Mouse (Mus musculus) neutrophil, adult 5-6 weeks (primary cell): ENCODE data around the gene H2afy2. TPM values are rescaled to one million over a fixed set of nuclear protein-coding genes. Genes with fewer than 3 reads are reported as not detected.
A peak's percentile ranks its signal among the peaks of the same experiment; 100 is the strongest.

Source experiments
- ATAC-seq: fragments of 151-379, 151-347 bp; 2 replicates; pipeline ENCODE4 v1.8.0; 2017; ENCODE audit warnings: mild to moderate bottlenecking, moderate TSS enrichment; ENCODE audit not compliant: insufficient number of reproducible peaks, poor library complexity, low FRiP score, severe bottlenecking; ENCODE audit errors: extremely low read depth
- total RNA-seq: library from RNA; stranded (forward); fragments of 200-1000 nt; gene quantifications from 2 replicates; pipeline ENCODE4 v1.2.3, GENCODE M21; 2017

Gene H2afy2
- total RNA-seq, 1 experiment from 2014 or later, result not detected

DNA sequence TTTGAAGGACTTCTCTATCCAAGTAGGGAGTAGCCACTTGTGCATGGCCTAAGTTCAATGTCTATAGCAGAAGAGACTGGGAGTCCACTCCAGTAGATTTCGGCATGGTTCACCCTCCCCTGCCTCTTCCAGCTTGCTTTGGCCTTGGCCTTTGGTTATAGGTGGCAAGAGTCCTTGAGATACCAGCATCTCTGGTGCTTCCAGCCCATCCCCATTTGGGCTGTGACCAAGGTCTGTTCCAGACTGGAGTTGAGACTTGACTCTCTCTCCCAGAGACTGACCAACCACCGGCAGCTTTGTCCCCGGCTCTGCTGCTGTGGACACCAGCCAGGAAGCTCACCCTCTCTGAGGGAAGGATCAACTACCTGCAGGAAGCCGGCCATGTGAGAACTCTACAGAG lies 45.8 kb downstream of the H2afy2 start:
- ATAC-seq, result no peak

DNA sequence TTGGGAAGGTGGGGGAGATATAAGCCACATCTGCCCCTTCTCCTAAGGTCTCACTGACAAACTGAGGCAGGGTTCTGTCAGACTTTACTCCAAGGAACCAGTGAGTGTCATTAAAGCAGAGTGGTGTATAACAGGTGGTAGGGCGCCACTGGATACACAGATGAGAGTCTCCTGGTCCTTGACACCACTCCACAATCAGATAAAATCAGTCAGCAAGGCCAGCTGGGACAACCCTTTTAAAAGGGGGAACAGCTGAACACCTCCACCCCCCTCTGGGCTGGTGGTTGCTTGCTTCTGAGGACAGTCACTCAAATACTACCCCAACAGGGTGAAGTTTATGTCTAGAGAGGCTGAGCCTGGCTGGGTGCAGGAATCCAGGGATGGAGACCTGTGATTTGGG lies 46.4 kb downstream of the H2afy2 start:
- ATAC-seq, result no peak

DNA sequence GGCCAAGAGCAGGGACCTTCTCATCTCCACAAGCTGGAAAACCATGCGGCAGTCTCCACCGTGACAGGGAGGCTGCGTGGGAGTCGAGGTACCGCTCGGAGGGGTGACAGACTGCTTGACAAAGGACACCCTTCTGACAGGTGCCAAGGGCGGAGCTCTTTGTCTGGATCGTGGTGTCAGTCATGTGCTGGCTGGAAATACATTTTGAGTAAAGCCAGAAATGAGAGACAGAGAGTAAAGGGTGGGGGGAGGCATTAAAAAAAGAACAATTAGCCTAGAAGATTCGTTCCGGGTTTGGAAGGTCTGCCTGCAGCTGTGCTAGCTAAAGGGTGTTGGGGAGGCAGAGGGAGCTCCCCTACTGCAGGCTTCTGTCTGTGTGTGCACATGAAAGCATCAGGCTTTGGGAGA lies 47.3 kb downstream of the H2afy2 start:
- no peak for ATAC-seq

DNA sequence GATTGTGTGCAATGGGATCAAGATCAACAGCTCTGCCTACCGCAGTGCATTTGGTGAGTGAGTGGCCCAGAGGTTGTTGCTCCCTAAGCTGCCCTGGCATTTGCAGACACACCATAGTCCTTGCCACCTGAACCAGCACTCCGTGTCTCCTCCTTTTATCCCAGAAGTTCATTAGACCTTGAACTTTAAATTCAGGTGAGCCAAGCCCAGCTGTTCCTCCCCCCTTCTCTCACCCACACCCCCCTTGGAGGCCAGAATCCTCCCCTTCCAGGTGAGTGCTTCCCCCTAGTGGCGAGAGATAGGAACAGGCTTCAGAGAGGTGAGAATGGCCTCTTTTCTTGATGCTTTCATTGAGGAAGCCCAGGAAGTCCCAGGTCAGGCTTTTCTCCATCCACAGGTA lies 49.6 kb downstream of the H2afy2 start:
- peak; percentile 31; the same call in 1 of the 2 replicates for ATAC-seq

DNA sequence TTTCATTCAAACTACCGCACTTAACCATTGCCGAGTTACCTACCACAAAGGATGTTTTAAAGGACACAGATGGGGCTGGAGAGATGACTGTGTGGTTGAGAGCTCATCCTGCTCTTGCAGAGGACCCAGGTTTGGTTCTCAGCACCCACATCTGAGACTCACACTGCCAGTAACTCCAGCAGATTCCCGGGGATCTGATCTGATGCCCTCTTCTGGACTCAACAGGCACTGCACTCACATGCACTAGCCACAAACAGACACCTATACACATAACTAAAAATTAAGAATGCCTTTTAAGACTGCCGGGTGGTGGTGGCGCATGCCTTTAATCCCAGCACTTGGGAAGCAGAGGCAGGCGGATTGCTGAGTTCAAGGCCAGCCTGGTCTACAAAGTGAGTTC lies 53.8 kb downstream of the H2afy2 start:
- no peak for ATAC-seq

DNA sequence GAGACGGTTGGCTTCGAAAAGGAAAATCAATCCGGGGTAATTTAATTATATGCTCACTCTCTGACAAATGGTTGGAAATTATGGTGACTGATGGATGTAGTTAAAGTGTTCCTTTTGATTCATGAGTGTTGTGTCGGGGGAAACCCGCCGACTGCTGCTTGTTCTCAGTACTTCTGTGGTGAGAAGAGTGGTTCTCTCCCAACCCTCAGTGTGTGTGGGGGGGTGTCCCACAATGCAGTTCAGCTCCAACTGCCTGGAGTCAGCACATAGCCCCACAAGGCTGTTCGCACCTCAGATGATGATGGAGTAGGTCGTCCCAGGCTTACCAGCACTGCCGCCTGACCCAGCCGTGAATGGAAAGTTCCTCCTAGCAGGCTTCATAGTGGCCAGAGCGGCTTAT lies 54.8 kb downstream of the H2afy2 start:
- no peak for ATAC-seq

DNA sequence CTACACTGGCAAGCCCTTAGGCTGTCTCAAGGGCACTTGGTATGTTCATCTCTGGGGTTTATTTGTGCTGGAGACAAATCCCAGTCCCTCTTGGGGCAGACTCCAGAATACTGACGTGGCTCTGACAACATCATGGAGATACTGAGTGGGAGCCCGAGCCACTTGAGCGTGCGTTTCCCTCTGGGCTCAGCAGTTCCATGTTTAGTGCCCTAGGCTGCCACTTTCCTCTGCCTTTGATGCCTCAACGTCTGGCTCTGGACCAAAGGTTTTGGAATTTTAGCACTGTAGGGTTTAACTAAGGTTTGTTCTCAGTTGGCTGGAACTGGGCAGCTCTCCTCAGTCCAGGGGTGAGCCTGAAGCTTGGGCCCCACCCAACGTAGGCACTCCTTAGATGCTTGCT lies 60.7 kb downstream of the H2afy2 start:
- ATAC-seq, result no peak

DNA sequence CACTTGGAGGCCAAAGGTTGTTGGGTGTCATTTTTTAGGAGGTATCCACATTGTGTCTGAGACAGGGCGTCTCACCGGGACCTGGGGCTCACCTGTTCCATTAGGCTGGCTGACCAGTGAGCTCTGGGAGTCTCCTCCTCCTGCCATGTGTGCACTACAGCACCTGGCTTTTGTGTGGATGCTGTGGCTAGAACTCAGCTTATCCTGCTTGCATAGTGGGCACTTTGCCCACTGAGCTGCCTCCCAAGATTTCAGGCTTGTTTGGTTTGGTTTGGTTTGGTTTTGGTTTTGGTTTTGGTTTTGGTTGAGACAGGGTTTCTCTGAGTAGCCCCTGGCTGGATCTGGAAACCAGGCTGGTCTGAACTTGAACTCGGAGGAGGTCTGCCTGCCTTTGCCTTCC lies 61.7 kb downstream of the H2afy2 start:
- no peak for ATAC-seq

DNA sequence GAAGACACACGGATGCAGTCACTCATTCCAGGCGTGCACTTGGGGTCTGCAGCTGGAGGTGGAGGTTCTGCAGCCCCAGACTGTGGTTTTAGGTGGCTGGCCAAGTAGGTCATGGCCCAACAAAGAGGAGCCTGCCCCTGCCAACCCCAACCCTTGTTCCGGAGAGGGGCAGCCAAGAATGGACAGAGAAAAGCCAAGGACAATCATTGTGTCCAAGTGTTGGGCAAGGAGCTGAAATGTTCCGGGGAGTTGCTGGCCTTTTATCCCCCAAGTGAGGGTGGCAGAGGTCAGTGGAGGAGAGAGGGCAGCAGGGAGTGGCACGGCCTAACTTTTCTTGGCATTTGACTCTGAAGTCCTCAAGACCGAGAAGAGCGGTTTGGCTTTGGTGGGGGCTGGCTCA lies 63.6 kb downstream of the H2afy2 start:
- no peak for ATAC-seq

DNA sequence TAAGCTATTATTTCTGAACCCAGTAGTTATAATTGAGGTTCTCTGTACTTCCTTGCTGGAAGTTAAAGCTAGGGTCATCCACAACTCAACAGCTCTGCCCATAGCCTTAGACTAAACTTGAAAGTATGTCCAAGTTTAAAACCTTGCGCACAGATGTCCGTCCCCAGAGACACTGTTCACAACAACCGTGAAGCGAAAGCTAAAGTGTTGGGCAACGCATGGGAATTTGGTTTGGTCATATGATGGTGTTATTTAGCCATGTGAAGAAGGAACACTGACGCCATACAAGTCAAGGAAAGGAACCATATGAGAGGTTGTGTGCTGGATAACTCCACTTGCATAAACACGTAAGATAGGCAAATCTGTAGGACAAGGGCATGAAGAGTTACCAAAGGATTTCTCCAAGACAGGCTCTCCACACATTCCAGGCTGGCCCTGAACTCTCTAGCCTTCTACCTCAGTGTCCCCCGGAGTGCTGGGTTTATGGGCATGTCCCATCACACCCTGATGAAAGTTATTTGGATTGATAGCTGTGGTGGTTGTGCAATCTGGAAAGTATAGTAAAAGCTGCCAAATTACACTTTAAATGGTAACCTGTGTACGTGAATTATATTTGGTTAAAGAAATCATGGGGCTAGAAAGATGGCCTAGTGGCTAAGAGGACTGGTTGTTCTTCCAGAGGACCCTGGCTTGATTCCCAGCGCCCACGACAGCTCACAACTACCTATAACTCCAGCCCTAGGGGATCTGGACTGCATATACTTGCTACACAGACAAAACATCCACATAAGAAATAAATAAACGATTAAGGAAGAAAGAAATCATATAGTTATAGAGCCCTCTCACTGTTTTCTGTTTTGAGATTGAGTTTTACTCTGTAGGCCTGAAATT lies 66.3 kb downstream of the H2afy2 start:
- no peak for ATAC-seq

DNA sequence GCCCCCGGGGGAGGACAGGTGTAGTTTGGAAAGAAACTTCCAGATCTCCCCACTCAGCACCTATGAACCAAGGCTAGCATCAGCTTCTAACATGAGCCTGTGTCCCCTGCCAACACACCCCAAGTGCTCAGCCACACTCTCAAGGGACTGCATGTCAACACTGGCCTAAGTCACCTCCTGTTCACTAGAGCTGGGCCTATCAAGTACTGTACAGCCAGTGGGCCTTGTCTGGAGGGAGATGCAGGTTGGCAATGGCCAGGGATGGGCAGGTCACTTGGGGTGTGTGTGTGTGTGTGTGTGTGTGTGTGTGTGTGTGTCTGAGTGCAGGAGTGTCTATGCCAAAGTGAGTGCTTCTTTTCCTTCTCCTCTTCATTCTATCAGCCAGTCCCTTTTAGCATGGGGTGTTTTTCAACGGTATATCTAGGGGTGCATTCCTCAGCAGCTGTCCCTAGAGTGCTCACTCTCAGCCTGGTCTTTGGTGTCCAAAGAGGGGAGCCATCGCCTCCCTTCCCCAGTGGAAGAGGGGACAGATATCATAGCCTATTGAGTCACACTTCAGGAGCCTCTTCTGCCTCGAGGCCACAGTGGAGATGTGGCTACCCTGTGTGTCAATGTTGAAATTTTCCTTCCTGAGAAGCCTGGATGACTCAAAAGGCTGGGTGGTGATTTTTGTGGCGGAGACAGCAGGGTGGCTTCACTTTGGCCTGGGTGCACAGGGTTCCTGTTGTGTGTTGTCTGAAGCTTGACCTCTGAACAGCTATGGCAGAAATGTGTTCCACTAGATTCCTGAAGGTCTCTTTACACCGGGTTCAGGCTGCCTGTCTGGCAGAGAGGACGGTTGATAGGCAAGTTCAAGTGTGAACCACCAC lies 67.7 kb downstream of the H2afy2 start:
- ATAC-seq, result no peak

DNA sequence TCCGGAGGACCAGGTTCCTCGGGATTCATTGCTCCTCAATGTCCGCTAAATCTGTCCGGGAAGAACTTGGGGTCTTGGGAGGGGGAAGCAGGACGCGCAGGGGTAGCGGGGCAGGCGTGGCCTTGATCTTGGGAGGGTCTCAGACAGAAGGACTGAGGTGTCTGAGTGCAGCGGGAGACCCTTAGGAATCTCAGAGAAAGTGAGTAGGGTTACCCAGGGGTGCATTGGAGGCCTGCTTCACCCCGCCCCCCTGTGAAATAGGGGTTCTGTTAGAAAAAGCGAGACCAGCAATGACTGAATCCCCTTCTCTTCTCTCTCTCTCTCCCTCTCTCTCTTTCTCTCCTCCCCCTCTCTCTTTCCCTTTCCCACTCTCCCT lies 68.5 kb downstream of the H2afy2 start:
- ATAC-seq, result no peak

DNA sequence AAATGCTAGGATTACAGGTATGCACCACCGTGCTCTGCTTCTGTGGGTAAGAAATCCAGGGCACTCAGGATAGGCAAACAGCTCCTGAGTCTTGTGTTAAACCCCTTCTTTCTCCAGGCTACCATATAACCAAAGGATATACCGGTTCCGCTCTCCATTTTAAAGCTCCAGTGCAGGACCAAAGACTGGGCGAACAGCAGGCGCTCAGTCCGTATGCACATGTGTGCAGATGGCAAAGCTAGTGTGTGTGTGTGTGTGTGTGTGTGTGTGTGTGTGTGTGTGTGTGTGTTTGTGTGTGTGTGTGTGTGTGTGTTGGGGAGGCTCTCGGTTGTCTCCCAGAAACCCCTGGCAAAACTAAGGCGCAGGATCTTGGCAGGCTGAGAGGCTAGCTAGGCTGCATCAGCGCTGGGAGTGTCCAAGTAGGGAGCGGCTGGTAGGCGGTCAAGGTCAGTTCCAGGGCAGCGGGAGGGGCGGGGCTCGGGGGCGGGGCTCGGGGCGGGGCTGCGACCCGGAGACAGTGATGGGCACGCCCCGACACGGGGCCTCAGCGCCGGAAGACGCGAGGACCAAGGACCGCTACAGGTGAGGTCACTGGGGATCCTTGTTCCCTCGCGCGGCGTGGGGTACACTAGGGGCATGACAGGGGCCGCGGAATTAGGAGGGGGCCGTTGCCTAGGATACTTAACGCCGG lies 69.0 kb downstream of the H2afy2 start, which contains the start of gene Aifm2:
Gene Aifm2 (plus strand): TSS at position 493 of the 691 bp plus-strand sequence.
- peak; percentile 63 for ATAC-seq

DNA sequence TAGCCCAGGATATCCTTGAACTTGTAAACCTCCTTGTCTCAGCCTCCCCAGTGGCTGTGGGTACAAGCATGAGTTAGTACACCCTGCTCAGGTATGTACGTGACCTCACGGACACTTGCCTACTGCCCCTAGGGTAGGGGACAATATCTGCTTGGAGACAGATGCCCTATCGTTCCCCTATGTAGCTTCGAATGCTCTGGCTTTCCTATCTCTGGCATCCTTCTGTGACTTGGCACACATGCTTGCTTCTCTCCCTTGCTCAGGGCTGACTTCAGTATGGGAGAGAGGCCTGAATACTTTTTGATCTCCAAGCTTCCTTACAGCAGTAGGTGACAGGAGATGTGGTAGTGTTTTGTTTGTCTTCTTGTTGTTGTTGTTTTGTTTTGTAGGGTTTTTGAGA lies 69.8 kb downstream of the H2afy2 start:
- ATAC-seq, result no peak

DNA sequence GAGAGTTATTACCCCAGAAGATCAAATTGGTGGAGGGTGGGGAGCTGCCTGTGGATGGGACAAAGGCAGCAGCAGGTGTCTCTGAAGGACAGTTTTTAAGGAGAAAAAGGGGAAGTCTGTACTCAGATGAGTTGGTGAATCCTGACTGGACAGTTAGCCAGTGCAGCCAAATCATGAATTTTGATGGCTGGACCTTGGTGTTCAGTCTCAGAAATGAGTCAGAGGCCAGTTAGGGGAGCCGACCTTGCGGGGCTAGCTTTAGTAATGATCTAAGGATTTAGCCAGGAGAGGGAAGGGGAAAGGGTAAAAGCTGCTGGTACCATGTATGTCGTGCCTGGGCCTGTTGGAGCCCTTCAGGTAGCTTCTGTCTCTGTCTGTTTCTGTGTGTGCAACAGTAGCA lies 70.3 kb downstream of the H2afy2 start:
- no peak for ATAC-seq

DNA sequence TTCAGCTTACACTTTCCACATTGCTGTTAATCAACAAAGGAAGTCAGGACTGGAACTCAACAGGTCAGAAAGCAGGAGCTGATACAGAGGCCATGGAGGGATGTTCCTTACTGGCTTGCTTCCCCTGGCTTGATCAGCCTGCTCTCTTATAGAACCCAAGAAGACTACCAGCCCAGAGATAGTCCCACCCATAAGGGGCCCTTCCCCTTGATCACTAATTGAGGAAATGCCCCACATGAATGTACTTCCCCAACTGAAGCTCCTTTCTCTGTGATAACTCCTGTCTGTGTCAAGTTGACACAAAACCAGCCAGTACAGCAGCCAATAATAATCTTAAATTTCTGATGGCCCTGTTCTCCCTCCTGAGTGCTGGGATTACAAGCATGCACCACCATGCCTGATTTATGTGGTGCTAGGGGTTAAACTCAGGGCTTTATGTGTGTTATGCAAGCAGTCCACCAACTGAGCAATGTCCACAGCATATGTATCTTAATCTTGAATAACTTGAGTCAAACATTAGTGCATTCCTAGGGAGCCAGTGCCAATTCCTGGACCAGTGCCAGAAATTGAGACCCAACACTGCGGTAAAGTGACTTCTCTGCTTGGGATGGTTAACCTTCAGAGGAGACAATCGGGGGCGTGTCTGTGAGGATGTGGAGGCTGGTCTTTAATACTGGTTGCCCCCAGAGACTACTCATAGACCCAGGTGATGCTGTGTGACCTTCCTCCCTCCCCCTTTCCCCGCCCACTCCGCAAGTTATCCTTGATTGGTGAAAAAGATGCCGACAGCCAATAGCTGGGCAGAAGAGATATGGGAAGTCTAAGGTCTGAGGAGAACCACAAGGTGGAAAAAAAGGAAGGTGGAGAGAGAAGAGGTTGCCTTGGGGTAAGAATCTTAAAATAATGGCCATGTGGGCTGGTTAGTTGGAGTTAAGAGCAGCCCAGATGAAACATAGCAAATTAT lies 77.3 kb downstream of the H2afy2 start:
- no peak for ATAC-seq

DNA sequence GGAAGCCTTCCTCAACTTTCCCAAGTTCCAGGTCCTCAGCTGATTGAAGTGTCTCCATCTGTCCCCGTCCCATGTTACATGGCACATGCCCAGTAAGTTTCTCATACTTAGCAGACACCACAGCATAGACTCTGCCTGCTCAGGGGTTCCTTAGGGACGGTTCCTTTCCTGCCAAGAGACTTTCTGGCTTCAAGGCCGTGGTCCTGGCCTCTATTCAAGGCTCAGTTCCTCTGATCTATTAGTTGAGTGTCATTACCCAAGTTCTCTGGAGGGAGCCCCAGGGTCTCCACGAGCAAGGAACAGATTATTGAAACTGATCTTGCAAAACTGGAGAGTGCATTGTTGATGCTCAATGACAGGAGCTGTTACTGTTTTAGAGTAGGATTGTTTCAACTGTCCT lies 79.3 kb downstream of the H2afy2 start:
- no peak for ATAC-seq

DNA sequence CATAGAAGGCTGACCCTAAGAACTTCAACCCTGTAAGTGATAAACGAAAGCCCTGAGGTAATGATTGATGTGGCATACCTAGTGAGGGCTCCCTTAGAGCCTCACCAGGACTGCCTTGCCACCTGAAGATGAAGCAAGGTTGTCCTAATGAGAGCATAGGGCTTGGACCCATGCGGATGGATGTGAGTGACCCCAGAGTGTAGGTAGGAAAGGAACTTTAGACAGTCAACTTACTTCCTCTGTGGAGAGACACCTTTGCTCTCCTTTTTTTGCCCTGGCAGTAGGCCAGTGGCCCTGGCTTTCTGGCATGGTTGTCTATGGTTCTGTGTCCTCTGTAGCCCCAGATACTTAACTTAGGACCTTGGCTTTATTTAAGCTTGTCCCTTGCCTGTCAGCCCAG lies 86.9 kb downstream of the H2afy2 start:
- no peak for ATAC-seq

DNA sequence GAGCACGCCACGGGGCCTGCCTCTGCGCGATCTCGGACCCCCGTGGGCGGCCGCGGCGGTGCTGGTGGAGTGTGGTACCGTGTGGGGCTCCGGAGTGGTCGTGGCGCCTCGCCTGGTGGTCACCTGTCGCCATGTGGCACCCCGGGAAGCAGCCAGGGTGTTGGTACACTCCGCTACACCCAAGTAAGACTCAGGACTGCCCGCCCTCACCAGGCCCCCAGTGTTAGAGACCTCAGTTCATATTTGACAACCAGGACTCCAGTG lies 87.5 kb downstream of the H2afy2 start:
- ATAC-seq, result no peak
